Comparison of ENCODE assay signal across 22 mouse cellular contexts in genomic region chr3:83586086-83586485, GRCm38 (mm10).
DNase-seq lines count a peak whose midpoint lies in the region; ATAC-seq and TF ChIP-seq lines count a peak whose summit lies in the region.
"Had no signal": no experiment of that assay in that cellular context is flagged by ENCODE, and none has a peak within 500 bp of the region (broad histone marks: within the 10 kb centered on the region; RNA-seq: fewer than 3 reads in every experiment).

No protein-coding gene starts in this region.

- TF ChIP-seq CTCF in intestine, postnatal 0 days (IDR thresholded peaks at IDR 0.05; ENCODE audit: low read depth) = no peak

- H3K36me3 ChIP-seq in intestine, embryonic 14.5 days (ENCODE audit: control insufficient read depth, insufficient read depth, low read length) = no peaks in the 10 kb centered on the region
- H3K36me3 ChIP-seq in intestine, postnatal 0 days (ENCODE audit: control insufficient read depth, insufficient read depth) = no peaks in the 10 kb centered on the region
- no peaks in the 10 kb centered on the region for H3K36me3 ChIP-seq in hindbrain, embryonic 14.5 days (replicated peaks; ENCODE audit: control insufficient read depth, insufficient read depth)
- H3K36me3 ChIP-seq: embryonic facial prominence, embryonic 10.5 days; embryonic facial prominence, embryonic 12.5 days; forebrain, embryonic 15.5 days; G1E had no signal

- ATAC-seq in intestine, embryonic 14.5 days (replicated peaks; ENCODE audit: low FRiP score, low TSS enrichment, low read depth) = no peak
- no peak for ATAC-seq in intestine, postnatal 0 days
- ATAC-seq in hindbrain, embryonic 14.5 days (ENCODE audit: low FRiP score) = no peak
- ATAC-seq: forebrain, embryonic 15.5 days; forebrain, postnatal 0 days; Patski had no signal

- H3K9me3 ChIP-seq in intestine, embryonic 14.5 days (ENCODE audit: control insufficient read depth, low read length) = no peaks in the 10 kb centered on the region
- no peaks in the 10 kb centered on the region for H3K9me3 ChIP-seq in intestine, postnatal 0 days (ENCODE audit: control insufficient read depth)
- no peaks in the 10 kb centered on the region for H3K9me3 ChIP-seq in hindbrain, embryonic 14.5 days (ENCODE audit: control insufficient read depth, low read length)
- H3K9me3 ChIP-seq: embryonic facial prominence, embryonic 10.5 days; embryonic facial prominence, embryonic 12.5 days; forebrain, embryonic 13.5 days; forebrain, embryonic 15.5 days; G1E had no signal

- H3K9ac ChIP-seq in intestine, embryonic 14.5 days (ENCODE audit: low read length) = no peak overlapping the region
- H3K9ac ChIP-seq in intestine, postnatal 0 days (ENCODE audit: low read depth, low read length) = no peak overlapping the region
- no peak overlapping the region for H3K9ac ChIP-seq in hindbrain, embryonic 14.5 days
- H3K9ac ChIP-seq: embryonic facial prominence, embryonic 12.5 days; forebrain, embryonic 13.5 days; forebrain, embryonic 15.5 days; forebrain, postnatal 0 days had no signal

- 79% methylated on average over 5 of the region's 5 CpGs for WGBS in intestine, embryonic 14.5 days
- WGBS in intestine, postnatal 0 days = 68% methylated on average over 5 of the region's 5 CpGs
- WGBS in hindbrain, embryonic 14.5 days = 35% methylated on average over 5 of the region's 5 CpGs

- DNase-seq in intestine, embryonic 14.5 days (ENCODE audit: low spot score) = peak; percentile 6
- DNase-seq in ES-CJ7 (ENCODE audit: low read depth, low spot score) = peak; percentile 94
- peak; percentile 97 for DNase-seq in R1 (ENCODE audit: low read depth, low spot score)
- DNase-seq in ZHBTc4 (ENCODE audit: low read depth, low spot score) = peak; percentile 93
- DNase-seq in frontal cortex, postnatal 36 days (ENCODE audit: low spot score in 2 of 2) = no peak
- DNase-seq in adrenal gland, adult (ENCODE audit: inconsistent age in 2 of 2, low spot score in 1 of 2) = no peak
- no peak for DNase-seq in hindbrain, embryonic 14.5 days (ENCODE audit: low spot score)
- DNase-seq: adrenal gland, adult 8-10 months; adrenal gland, postnatal 14 days; adrenal gland, postnatal 36 days; cerebellum, adult 11-12 months; cerebellum, adult 2 months; cerebellum, adult 9-10 months; cerebellum, postnatal 25 days had no signal

- no peaks in the 10 kb centered on the region for H3K4me1 ChIP-seq in intestine, embryonic 14.5 days (replicated peaks; ENCODE audit: control insufficient read depth, insufficient read depth, low read length)
- no peaks in the 10 kb centered on the region for H3K4me1 ChIP-seq in intestine, postnatal 0 days (replicated peaks; ENCODE audit: control insufficient read depth, insufficient read depth, low read length)
- H3K4me1 ChIP-seq in hindbrain, embryonic 14.5 days (replicated peaks; ENCODE audit: control insufficient read depth, insufficient read depth, low read length) = 0 out of 2 replicates have a peak, but pooled peaks cover 3% of the 10 kb centered on the region

- no peaks in the 10 kb centered on the region for H3K27me3 ChIP-seq in intestine, embryonic 14.5 days (replicated peaks; ENCODE audit: control insufficient read depth, insufficient read depth, low read length)
- no peaks in the 10 kb centered on the region for H3K27me3 ChIP-seq in intestine, postnatal 0 days (replicated peaks; ENCODE audit: control insufficient read depth, insufficient read depth, low read length)
- H3K27me3 ChIP-seq in hindbrain, embryonic 14.5 days (ENCODE audit: control insufficient read depth, insufficient read depth, low read length) = peaks cover 5% of the 10 kb centered on the region; the same call in 1 of the 2 replicates
- H3K27me3 ChIP-seq: embryonic facial prominence, embryonic 12.5 days; forebrain, embryonic 13.5 days; forebrain, embryonic 15.5 days had no signal

- no peak overlapping the region for H3K4me2 ChIP-seq in intestine, embryonic 14.5 days (ENCODE audit: low read length)
- H3K4me2 ChIP-seq in intestine, postnatal 0 days (replicated peaks; ENCODE audit: low read depth) = no peak overlapping the region
- no peak overlapping the region for H3K4me2 ChIP-seq in hindbrain, embryonic 14.5 days (replicated peaks)
- H3K4me2 ChIP-seq: embryonic facial prominence, embryonic 12.5 days; forebrain, embryonic 13.5 days; forebrain, embryonic 15.5 days had no signal

- no peak overlapping the region for H3K4me3 ChIP-seq in intestine, embryonic 14.5 days (ENCODE audit: low read depth, low read length)
- H3K4me3 ChIP-seq in intestine, postnatal 0 days (ENCODE audit: low read depth, low read length) = no peak overlapping the region
- H3K4me3 ChIP-seq in hindbrain, embryonic 14.5 days (replicated peaks; ENCODE audit: low read length) = no peak overlapping the region
- H3K4me3 ChIP-seq: embryonic facial prominence, embryonic 10.5 days; embryonic facial prominence, embryonic 12.5 days; forebrain, embryonic 13.5 days; forebrain, embryonic 15.5 days had no signal

- no peak overlapping the region for H3K27ac ChIP-seq in intestine, embryonic 14.5 days (ENCODE audit: low read depth)
- no peak overlapping the region for H3K27ac ChIP-seq in intestine, postnatal 0 days (ENCODE audit: low read depth, low read length)
- H3K27ac ChIP-seq in hindbrain, embryonic 14.5 days = no peak overlapping the region
- H3K27ac ChIP-seq: embryonic facial prominence, embryonic 10.5 days; embryonic facial prominence, embryonic 12.5 days; forebrain, embryonic 13.5 days; forebrain, embryonic 15.5 days had no signal

Comparison
In these comparisons a context has a peak if more than half of its experiments do, and no peak if none do; other contexts are left out.
1. DNase-seq: peak in intestine, embryonic 14.5 days (single experiment), ES-CJ7 (single experiment), R1 (single experiment) and ZHBTc4 (single experiment); none in frontal cortex, postnatal 36 days (0 of 2), adrenal gland, adult (0 of 2) and hindbrain, embryonic 14.5 days (single experiment).